Mouse (Mus musculus) retina, embryonic 14.5 days (tissue): ENCODE results near the gene Whrn.

Experiments used
- DNase-seq: peaks from one replicate; pipeline ENCODE4 v3.0.0-alpha.2; 2015; ENCODE audit warnings: low spot score

Gene Whrn

GRCm38 (mm10) chr4:63405683-63406082 lies 90.1 kb downstream of the Whrn start:
- no peak for DNase-seq

- no peak for DNase-seq
These were observed 90.7 kb downstream of the Whrn start for GRCm38 (mm10) chr4:63405051-63405450.

DNA sequence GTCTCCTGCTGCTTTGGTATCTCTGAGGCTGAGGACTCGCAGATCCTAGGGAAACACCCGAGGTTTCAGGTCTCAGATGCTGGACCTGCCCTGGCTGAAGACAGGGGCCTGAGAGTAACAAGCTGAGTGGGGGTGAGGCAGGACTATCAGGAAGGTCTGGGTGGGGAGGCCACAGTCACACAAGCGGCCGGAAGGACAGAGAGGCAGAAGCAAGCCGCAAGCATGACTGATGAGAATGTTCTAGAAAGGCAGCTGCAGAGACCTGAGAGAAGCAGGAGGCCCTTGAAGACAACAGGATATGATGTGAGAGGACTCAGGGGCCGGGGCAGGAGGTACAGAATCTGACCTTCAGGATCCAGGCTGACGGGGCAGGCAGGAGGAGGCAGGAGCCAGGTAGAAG lies 91.6 kb downstream of the Whrn start:
- DNase-seq = no peak

DNA sequence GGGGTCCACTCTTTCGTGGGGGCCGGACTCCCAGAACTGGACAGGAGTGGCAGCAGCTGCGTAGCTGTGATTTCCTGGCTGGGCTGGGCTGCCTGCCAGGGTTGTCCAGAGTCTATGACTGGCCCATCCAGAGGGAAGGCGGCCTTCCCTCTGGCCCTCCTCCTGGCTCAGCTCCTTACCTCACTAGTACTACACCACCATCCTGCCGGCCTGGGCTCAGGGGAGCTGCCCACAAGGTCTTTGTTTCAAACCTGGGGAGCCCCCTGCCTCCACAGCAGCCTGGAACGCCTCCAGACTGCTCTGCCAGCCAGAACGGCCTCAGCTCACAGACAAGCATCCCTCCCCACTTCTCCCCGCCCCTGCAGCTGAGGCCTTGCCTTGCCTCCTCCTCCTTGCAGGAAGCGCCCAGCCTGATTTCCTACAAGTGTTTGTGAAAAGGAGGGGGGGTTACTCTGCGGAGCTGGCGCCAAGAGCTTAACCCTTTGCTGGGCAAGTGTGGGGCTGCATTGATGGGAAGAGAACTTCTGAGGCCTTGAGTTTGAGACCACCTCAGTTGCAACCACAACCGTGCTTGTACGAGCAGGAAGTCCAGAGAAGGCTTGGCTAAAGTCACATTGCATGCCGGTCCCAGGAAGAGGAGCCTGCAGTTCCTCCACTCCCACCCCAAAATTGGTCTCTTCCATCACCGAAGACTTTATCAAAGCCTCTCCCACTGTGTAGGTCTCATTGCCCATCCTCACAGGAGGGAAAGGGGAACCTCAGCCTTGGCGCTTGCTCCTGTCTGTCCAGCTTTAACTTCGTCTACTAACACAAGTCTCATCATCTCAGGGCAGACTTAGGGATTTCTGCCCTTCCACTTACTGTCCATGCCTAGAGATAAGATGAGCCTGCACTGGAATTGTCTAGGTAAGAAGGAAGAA lies 92.5 kb downstream of the Whrn start, which contains the start of gene Akna:
Gene Akna, minus strand, starts transcription at position 315 of the 920 bp plus-strand sequence.
- peak; percentile 68 for DNase-seq

GRCm38 (mm10) chr4:63402558-63402957 lies 93.2 kb downstream of the Whrn start:
- DNase-seq = no peak

DNA sequence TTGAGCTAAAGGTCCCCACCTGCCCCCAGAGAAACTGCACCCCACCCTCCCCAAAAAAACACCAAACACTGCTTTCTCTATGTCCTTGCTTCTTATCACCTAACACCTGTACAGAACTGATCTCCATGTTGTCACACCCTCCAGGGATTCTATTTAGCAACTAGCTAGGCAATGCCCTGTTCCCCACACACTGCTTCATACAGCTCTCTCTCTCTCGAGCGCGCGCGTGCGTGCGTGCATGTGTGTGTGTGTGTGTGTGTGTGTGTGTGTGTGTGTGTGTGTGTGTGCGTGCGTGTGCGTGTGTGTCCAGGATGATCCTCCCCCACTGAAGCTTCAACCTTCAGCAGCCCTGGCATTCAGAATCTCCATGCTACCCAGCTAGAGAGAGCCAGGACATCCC lies 93.7 kb downstream of the Whrn start:
- DNase-seq = no peak

DNA sequence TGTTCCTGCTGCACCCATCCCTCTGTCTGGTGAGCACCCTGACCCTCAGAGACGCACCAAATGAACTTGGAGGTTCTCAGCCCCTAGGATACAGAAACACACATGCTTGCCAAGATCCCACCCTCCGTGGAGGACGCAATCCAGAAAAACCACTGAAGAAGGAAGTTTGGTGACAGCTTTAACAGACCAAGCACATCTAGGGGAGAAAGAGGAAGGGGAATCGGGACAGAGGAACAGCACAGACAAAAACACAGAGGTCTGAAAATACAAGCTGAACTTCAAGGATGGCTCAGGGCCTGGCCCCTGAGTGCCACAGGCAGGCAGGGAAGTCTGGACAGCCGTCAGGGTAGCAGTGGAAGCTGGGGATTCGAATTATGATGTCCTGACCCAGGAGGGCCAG lies 94.2 kb downstream of the Whrn start:
- no peak for DNase-seq

DNA sequence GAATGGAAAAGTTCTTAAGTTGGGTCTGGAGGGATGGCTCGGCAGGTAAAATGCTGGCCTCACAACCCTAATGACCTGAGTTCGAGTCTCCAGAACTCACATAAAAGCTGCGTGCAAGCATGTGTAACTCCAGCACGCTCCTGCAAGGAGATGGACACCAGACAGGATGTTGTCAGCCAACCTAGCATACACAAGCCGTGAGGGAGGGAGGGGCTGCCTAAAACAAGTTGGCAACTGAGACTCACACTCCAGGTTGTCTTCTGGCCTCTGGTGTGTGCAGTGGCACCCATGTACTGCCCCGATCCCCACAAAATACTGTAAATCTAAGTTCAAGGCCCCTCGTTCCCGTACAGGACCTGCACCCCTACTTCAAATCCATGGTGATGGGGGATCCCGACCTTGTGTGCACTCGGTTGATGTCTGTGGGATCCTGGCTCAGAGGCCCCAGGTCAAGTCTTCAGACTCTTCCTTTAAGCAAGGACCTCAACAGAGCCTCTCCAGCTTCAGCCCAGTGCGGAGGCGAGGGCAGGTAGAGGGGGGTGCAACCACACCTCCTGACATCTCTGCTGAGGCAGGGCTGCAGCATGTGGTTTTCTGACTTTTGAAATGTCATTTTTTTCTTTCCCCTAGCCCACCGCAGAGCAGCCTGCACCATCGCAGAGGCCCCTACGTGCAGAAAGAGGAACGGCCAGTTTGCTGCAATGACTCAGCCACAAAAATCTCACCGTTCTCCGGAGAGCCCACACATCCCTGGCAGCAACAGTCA lies 95.1 kb downstream of the Whrn start:
- DNase-seq = no peak

DNA sequence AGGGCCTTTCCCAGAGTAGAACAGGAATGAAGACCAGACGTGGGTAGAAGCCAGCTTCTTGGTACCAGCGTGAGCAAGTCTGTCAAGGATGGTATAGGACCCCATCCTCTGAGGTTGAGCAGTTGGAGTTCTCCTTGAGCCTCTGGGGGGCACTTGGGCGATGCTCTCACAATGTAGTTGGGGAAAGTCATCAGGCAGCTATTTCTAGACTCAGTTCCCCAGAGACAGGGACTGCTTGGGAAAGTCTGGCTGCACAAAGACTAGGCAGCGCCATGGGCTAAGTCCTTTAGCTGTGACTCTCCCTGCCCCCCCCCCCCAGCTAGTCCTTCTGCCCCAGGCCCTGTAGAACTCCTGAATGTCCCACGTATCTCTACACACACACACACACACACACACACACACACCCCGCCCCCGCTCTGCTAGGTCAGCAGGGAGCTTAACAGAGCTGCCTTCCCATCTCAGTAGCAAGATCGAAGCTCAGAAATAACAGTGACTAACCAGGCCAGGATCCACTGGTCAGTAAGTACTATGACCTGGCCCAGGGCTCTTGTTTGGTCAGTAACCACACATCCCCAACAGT lies 96.0 kb downstream of the Whrn start:
- no peak for DNase-seq

DNA sequence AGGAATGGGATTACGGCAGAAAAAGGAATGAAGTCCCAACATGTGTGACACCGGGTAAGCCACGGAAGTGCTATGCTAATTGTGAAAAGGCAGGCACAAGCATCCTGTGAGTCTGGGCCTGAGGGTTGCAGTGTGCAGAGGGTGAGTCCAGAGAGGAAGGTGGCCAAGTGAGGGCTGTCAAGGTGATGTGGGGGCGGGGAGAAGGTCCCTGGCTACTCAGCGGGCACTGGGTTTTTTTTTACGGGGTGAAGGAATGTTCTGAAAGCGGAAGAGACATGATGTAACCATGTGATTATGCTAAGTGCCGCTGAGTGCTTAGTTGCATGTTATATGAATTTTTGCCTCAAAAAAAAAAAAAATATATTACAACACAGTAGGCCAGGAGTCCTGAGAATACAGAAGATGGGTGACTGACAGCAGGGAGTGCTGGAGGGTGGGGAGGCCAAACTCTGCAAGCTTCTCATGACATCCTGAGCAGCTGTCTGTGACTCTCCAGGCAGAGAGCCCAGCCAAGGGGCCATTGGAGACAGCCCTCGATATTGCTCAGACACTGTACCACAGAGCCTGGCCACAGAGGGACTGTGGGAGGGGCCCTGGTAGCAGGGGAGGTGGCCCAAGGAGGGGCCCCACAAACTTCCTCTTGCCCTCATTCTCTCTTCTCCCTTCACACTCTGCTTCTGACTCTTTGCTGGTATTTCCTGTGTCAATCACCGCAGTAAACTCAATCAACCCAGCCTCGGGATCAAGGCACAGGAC lies 96.8 kb downstream of the Whrn start:
- no peak for DNase-seq

GRCm38 (mm10) chr4:63397981-63398537 lies 97.7 kb downstream of the Whrn start:
- no peak for DNase-seq

DNA sequence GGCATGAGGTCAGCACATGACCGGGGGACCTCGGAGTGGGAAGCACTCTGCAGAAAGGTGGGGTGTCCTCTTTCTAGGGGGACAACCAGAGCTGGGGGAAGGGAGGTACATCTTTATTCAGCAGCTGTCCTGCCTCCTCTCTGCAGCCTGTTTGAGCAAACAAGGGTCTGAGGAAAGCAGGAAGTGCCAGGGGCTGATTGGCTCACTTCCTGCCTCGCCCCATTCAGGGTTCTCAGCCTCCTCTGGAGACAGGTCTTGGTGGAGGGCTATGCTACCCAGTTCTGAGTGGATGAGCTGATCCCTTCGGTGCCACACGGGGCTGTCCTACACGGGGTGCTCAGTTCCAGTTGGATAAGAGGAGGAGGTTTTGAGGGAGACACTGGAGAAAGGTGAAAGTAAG lies 104.5 kb downstream of the Whrn start:
- DNase-seq = no peak

DNA sequence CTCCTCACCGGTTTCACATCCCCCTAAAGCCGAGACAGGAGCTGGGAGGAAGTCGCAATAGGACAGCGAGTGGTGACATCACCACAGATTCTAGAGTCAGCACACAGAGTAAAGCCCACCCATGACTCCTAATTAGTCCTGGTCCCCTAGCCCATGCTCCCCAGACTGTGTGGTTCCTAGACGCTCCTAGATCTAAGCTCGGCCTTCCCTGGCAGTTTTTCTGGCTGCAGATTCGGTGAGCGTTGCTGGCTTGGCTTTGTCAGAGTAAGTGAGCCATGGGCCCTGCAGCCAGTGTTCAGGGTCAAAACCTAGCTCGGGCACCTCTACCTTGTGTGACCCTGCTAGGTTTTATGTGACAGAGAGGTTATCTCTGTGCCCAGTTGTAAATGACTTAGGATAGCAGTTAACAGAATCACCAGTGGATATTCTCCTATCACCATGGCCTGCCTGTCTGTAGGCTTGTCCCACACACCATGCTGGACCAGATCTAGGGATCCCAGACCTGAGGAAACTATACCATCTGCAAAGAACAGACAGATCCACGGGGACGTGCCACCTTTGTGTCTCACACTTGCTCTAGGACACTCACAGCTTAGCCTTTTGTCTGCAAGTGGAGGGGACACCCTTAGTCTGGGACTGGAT lies 105.8 kb downstream of the Whrn start:
- no peak for DNase-seq

DNA sequence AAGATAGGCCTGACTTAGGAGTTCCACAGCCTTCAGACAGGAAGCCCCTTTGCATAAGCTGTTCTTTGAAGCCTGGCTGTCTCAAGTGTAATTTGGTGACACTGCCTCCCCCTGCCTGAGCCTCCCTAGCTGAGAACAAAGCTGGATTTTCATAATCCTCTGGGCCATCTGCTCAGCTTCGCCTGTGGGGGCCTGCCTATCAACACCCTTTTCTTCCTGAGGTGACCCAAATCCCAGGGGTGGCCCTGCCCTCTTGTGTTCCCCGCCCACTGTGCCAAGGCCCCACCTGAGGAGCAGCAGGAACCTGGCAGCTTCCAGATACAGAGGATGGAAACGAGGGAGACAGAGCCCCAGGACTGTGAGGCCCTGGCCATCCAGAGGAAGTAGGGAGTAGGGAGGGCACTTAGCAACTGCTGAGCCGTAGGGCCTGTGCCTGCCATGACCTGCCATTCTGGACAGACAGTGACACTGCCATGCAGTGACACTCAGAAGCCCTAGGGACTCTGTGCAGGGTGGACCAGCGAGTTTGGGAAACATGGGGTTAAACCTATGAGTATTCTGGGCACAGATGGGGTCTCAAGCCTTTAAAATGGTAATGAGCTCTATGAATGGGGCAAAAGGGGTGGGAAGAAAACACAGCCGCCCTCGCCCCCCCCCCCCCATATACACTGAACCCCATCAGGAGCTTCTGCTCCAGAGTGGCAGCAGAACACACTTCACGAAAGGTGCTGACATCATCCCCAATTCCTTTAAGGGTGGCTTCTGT lies 106.5 kb downstream of the Whrn start:
- peak; percentile 72 for DNase-seq

- no peak for DNase-seq
These were observed 107.8 kb downstream of the Whrn start for GRCm38 (mm10) chr4:63388029-63388428.

DNA sequence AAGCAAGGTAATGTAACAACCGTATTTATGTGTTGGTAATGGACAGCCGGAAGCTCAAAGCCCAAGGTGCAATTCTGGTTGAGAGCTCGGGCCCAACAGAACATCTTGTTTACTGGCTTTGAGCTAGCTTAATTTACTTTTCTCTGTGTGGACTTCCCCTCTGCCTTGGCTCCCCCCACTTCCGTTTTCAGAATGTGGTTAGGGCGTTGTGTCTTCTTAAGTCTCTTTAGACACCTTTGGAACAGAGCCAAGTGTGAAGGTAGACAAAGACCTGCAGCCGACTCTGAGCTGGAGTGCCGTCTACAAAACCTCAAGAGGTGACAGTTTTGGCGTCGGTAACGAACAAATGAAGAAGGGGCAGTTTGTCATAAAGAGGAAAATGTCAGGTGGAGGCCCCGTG lies 110.0 kb downstream of the Whrn start:
- no peak for DNase-seq

DNA sequence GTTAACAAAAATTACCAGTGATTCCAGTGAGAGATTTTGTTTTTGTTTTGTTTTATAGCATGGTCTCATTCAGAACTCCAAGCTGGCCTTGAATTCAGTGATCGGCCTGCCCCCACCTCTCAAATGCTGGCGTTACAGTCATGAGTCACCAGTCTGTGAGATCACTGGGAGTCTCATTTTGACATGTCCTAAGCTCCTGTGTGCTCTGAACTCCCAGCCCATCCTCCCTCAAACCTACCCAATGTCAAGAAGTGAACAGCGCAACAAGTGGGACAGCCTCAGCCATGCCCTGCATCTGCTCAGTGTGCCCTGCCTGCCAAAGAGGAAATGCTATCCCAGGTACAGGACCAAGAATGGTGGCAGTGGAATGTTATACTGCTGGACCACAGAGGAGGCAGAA lies 110.5 kb downstream of the Whrn start:
- DNase-seq = no peak

GRCm38 (mm10) chr4:63384262-63384661 lies 111.5 kb downstream of the Whrn start:
- no peak for DNase-seq

DNA sequence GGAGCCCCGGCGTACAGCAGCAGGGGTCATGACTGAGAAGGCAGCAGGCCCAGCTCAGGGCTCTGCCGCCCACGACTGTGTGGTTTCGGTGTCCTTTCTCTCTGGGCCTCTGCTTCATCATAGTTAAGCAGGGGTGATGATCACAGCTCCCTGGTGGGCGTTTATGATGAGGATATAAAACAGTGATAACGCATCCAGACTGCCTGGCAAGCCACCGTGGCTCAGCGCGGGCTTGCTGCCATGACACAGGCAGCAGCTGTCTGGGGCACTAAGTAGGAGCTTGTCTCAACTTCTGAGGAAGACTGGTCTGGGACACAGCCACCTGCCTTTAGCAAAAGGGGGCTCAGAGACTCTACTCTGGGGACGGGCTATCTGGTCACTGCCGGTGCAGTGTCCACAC lies 112.3 kb downstream of the Whrn start:
- DNase-seq = no peak

DNA sequence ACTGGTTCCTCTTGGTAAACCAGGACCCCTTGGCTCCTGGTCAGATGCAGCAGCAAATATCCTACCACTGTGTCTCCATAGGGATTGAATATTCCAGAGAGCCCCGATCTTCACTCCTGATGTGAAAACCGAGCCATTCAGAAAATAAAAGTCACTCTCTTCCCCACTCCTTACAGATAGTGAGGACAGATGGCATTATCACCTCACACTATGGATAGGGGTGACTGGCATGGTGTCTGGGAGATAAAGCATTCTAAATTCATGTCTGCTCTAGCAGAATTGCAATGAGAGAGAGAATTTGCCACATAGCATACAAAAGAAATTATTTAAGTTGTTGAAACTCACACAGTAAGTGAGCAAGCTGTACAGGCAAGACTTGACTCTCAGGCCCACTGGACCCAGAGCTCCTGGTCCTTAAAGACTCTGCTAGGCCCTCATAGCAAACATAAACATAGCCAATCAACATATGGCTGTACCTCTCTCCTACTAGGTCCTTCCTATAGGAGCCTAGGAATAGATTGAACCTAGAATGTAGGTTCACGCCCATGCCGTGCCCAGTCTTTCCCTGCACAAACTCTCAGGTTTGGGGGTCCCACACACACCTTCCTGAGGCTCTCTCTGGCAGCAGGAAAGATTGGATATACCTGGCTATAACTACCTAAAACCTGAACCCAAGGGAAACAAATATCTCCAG lies 113.0 kb downstream of the Whrn start:
- DNase-seq = no peak
